Mouse (Mus musculus) cerebellum, adult 9-11 months (tissue): ENCODE data around the gene Rara.
A peak's percentile ranks its signal among the peaks of the same experiment; 100 is the strongest.

Source experiments
- DNase-seq: peaks from one replicate; pipeline ENCODE4 v3.0.0; 2022

Rara gene

DNA sequence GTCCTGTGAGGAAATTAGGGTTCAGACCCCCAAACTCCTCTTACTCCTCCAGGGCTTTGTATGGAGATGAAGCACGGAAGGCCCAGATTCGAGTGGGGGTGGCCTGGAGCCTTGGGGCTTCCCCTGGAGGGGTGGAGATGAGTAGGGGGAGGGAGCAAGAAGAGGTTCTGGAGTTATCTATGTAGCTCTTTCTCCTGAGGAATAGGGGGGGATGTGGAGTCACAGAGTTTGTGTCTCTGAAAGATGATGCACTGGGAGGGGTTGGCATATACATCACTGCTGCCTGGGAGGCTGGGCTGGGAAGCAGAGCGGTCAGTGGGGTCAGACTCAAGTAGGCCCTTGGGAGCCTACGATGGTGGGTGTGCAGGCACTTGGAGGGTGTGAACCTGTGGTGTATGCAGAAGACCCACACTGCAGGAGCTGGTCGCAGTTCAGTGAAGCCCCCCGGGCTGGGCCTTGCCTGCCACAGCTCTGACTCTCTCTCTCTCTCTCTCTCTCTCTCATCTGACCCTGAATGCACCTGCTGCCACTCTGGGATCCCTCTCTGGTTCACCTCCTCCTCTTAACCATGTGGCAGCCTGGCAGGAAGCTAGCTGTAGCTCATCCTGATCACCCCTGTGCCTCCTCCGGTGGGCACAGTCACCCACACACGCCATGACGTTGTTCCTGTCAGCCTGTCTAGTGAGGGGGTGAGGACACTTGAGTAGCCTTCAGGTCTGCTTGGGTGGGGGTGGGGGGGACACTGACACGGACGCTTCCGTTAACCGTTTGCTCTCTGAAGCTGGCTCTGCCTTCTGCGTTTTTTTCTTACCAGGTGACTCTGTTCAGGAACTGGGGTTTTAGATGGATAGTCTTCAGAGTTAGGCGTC is 11.7 kb downstream of the Rara start:
- DNase-seq: peak; percentile 68

DNA sequence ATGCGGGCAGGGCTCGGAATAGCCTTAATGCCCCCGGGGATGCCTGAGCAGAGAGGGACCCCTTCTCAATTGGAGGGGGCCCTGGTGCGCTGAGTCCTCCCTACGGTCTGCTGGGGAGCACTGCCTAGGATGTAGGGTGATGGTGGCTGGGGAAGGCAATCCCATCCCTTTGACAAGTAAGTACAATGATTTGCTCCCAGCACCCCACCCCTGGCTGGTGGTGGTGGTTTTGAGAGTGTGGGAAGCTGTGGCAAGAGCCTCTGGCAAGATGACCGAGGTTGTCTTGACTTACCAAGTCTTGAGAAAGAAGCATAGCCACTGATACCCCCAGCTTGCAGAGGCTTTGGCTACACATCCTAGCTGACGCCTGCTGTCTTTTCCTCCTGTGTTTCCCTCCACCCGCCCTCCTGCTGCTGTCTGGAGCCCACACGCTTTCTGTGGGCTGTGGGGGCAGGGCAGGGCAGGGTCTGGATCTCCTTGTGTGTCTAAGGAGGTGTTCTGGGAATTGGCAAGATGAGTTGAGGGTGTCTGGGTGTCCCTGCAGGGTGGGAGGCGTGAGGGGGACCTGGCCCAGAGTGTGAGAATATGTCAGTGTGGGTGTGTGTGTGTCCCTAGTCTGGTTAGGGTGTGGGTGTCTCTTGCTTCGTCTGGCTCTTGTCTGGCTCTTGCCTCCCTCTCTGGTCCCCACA is 12.5 kb downstream of the Rara start:
- DNase-seq: peak; percentile 72

GRCm38 (mm10) chr11:98940776-98941175 is 13.2 kb downstream of the Rara start:
- peak; percentile 72 for DNase-seq

- DNase-seq: peak; percentile 85
Observed at GRCm38 (mm10) chr11:98941341-98941825, 13.8 kb downstream of the Rara start.

DNA sequence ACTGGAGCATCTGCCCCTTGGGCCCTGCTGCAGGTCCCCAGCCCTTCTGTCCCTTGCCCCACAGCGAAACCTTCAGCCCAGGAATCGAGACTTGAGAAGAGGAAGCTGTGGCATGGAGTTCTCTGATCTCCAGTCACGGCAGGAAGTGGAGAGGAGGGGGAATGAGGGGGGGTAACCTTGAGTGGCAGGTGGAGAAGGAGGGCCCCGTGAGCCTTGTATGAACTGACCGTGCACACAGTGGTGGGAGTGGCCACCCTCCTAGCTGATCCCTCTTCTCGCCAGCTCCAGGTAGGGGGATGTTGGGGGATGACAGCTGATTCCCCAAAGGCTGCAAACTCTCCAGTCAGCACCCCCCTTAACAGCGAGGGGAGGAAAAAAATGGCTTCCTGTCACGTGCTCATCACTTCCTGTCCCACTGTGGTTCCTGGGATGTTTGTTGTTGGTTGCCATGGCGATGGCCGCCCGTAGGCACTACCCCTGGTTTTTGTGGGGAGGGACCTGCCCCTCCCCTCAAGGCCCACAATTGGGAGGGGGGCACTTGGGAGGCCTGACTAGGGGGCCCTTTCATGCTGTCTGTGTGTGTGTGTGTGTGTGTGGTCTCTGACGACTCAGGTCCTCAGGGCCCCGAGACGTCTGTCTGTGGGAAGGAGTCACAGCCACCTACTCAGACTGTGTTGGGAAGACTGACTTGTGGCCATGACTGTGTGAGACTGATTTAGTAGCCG is 14.4 kb downstream of the Rara start:
- peak; percentile 74 for DNase-seq

DNA sequence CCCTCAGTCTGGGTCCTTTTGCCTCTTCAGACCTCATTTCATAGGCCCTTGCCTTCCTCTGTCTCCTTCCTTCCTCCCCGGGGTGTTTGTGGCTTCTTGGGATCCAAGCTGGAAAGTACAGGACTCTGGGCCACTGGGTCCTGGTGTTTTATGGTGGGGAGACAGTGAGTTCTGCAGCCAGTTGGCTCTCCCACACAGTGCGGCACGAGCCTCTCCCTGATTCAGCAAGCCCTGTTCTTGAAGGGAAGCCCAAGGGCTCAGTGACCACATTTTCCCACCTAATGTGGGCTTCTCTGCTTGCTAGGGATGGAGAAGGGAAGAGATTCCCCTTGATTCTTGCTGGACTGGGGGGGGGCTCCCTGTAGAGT is 14.9 kb downstream of the Rara start:
- peak; percentile 46 for DNase-seq

DNA sequence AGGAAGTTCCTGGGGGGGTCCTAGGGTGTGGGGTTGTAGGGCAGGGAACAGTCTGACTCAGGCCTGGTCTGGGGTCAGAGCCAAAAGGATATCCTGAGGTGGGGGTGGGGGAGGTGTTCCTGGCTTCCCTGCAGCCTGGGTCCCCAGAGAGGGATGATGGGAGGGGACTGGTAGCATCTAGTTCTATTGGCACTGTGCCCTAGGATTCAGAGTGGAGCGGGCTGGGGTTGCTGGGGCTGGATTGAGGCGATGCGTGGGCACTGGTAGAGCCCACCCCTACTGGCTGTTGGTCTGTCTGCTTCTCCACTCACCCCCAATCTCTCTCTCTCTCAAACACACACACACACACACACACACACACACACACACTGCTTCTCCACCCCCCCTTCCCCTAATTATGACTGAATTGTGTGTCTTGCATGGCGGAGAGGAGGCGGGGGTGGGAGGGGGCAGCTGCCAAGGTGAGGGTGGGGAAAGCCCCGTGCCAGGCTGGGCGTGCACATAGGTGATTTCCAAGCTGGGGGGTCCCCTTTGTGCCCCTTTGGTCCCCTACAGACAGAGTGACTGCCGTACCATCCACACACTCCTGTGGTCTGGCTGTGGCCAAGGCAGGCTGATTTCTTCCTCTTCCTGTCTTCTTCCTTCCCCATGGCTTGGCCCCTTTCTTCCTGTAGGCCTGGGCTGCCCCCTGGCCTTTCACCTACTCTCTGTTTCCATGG is 15.5 kb downstream of the Rara start:
- peak; percentile 57 for DNase-seq

GRCm38 (mm10) chr11:98943741-98944461 is 16.3 kb downstream of the Rara start:
- no peak for DNase-seq

GRCm38 (mm10) chr11:98944897-98945604 is 17.4 kb downstream of the Rara start:
- DNase-seq: no peak

DNA sequence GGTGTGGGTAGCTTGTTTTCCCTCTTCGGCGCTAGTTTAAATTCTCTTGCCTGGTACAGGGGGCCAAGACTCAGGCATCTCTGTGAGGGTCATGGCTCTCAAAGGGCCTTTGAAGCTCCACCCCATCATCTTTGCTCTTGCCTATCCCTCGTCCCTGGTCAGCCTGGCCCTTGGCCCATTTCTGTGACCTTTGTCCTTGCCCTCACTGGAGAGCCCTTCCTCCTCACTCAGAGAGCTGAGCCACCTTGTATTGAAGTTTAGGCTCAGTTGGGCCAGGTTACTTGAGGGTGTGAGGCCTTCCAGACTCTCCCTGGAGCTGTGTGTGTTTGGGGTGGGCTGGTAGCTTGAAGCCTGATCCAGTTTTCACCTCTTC is 18.0 kb downstream of the Rara start:
- peak; percentile 48 for DNase-seq

DNA sequence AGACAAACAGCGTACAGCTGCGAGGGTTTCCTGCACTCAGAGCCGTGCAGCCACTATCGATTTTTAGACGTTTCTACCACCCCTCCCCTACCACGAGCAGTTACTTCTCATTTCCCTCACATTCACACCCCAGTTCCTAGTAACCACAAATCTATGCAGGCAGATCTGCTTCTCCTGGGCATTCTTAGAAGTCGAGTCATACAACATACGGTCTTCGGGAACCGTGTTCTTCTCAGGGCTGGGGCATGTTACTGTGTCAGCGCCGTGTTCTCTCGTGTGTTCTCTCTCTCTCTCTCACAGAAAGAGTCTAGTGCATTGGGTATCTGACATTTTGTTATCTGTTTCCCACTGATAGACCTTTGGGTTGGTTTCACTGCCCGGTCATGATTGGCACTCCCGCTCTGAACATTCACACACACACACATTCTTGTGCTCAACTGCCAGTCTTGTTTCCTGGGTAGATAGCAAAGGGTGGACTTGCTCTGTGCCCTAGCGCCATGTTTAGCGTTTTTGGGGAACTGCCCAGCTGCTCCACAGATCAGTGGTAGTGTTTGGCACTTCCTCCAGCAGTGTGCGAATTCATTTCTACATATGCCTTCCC is 20.5 kb downstream of the Rara start:
- DNase-seq: no peak

DNA sequence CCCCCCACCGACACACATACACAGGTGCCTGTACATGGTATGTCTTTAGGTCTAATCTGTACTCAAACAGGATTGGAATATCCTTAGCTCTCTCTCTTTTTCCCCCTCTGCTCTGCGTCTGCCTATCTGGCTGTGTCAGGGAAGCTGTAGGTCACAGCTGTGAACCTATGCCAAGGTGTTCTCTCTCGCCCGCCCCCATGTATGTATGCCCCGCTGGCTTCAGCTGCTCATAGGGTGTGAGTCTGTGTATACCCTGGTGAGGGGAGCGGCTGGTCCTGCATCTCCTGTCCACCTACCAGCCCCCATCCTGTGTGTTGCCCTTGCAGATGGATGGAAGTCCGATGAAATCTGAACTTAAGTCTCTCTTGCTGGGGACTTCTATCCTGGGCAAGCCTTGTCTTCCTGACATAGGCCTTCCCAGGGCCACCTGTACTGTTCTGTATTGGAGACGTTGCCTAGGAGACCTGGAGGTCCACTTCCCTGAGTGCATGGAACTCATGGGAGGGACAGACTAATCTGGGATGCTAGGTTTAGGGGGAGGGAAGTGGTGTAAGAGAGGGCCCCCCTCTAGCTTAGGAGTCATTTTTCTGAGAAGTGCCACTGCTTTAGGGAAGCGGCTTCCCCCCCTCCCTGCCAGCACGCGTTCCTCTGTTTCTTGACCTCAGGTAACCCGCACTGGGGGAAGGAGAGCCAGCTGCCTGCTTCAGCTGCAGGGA is 21.8 kb downstream of the Rara start:
- no peak for DNase-seq

DNA sequence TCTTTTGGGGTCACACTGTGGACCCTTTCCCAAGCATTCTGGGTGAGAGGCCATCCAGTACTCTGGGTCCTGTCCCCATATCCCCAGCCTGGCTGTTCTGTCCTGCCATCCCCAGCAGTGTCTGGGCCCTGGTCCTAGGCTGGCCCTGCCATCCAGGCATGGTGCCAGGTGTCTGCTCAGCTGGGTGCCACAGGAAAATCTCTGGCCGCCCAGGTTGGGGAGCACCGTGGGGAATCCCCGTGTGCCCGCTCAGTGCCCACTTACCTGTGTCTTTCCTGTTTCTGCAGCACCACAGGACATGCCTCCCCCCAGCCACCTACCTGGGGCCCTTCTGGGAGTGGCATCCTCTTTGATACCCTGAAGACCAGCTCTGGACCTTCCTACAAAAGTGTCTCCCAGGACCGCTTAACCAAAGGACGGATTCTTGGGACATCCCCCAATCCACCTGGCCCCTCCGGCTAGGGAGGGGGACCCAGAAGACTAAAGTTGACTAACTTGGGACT is 22.4 kb downstream of the Rara start:
- no peak for DNase-seq

DNA sequence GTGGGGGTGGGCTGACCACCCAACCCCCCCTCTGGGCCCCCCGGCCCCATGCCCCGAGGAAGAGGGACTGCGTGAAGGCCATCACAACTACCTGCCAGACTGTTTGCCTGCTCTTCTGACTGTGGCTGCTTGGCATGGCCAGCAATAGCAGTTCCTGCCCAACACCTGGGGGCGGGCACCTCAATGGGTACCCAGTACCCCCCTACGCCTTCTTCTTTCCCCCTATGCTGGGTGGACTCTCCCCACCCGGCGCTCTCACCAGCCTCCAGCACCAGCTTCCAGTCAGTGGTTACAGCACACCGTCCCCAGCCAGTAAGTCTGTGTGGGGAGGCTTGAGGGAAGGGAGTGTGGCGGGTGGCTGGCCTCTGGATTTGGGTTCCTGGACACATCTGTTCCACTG is 22.9 kb downstream of the Rara start:
- no peak for DNase-seq

DNA sequence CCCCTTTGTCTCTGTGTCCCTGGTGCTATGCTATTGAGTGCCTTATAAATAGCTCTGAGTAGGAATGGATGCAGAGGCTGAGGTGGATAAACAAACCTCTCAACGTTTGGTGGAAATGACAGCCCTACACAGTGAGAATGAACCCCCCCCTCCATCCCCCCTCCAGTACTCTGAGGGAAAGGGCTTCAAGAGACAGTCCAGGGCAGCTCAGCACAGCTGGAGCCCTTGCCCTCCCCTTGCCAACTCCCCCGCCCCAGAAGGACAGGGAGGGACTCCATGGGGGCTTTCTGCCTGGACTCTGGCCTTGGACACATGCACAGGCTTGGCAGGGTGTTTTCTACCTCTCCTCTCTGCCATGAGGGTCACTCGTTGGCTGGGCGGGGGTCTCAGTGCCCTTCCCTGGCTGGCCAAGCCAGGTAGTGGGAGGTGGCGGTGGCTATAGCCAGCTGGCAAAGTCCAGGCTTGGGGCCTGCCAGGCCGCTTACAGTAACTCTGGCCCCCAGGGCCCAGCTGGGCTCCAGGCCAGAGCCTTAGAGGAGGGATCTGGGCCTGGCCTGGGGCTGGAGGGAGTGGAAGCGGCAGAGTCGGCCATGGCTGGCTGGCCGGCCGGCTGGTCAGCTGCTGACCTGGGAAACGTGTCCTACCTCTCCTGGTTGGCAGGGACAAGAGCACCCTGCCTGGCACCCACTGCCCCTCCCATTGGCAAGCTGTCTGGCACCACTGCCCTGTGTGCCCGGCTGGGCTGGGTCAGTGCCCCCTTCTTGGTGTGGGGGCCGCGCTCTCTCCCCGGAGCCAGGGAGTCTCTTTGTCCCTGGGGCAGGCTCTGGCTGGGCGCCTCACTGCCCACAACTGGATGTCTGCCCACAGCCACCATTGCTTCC is 23.6 kb downstream of the Rara start:
- peak; percentile 89 for DNase-seq

DNA sequence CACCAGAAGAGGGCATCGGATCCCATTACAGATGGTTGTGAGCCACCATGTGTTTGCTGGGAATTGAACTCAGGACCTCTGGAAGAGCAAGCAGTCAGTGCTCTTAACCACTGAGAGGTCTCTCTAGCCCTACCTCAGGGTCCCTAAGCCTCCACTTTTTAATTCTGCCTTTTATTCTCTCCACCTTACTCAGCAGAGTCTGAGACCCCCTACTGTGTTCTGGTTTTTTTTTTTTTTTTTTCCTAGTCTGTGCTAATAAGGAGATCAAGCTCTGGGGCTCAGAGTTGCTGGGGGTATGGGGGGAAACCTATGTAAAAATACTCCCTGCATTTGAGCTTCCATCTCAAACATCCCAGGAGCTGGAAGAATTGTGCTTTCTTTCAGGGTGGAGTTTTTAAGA is 24.5 kb downstream of the Rara start:
- DNase-seq: no peak

- no peak for DNase-seq
Observed at GRCm38 (mm10) chr11:98952736-98953135, 25.1 kb downstream of the Rara start.

DNA sequence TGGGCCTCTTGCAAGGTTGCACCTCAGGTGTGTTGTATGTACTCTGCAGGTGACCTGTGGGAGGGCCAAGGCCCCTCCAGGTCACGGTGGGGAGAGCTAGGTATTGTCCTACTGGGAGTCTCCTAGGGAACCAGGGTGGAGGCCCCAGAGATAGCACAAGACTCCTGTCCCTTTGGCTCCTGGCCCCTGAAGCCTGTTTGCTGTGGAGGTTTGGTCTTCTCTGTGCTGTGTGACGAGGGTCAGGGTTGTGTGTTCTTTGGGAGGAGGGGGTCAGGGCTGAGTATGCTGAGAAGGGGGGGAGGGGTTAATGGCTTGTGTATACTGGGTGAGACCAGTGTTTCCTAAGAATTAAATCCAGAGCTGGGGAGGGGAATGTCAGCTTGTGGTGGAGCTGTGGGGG is 25.7 kb downstream of the Rara start:
- DNase-seq: no peak

- DNase-seq: peak; percentile 57
Observed at GRCm38 (mm10) chr11:98953835-98954320, 26.3 kb downstream of the Rara start.
